Comparison of ENCODE assay signal across 12 mouse cellular contexts in the genomic region with DNA sequence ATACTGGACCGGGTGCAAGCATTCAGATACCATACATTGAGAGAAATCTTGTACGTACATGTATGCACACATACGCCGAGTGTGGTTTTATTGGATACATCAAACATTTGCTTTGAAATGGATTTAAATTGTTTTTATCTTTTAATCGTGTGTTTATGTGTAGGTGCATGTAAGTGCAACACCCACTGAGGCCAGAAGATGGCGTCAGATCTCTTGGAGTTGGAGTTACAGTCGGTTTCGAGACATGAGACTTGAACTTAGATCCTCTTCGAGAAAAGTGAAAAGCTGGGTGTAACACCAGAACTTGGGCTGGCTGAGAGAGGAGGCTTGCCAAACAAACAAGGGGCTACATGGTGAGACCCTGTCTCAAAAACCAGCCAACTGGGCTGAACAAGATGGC.
"Had no signal": no experiment of that assay in that cellular context is flagged by ENCODE, and none has a peak within 500 bp of the region (broad histone marks: within the 10 kb centered on the region; RNA-seq: fewer than 3 reads in every experiment).

No protein-coding gene starts in this region.

- H3K9me3 ChIP-seq: limb, embryonic 10.5 days; neural tube, embryonic 12.5 days; stomach, embryonic 15.5 days had no signal

- H3K27me3 ChIP-seq: liver, embryonic 12.5 days; neural tube, embryonic 12.5 days; stomach, embryonic 15.5 days had no signal

- H3K36me3 ChIP-seq: limb, embryonic 10.5 days; liver, embryonic 12.5 days; midbrain, embryonic 13.5 days; neural tube, embryonic 12.5 days; stomach, embryonic 15.5 days had no signal

- H3K4me2 ChIP-seq: liver, embryonic 12.5 days; midbrain, embryonic 13.5 days; neural tube, embryonic 12.5 days; stomach, embryonic 15.5 days had no signal

- ATAC-seq: liver, embryonic 12.5 days; midbrain, embryonic 13.5 days had no signal

- DNase-seq: kidney, adult 9 months; kidney, postnatal 10 days; kidney, postnatal 4 days; lung, postnatal 36 days; thymus, adult 2 months; thymus, postnatal 25 days had no signal

- H3K27ac ChIP-seq: left cerebral cortex, adult 2 months; limb, embryonic 10.5 days; liver, embryonic 12.5 days; midbrain, embryonic 13.5 days; neural tube, embryonic 12.5 days; stomach, embryonic 15.5 days had no signal

- H3K9ac ChIP-seq: liver, embryonic 12.5 days; midbrain, embryonic 13.5 days; neural tube, embryonic 12.5 days; stomach, embryonic 15.5 days had no signal

- H3K4me3 ChIP-seq: left cerebral cortex, adult 2 months; limb, embryonic 10.5 days; liver, embryonic 12.5 days; midbrain, embryonic 13.5 days; neural tube, embryonic 12.5 days; stomach, embryonic 15.5 days had no signal

- H3K4me1 ChIP-seq: limb, embryonic 10.5 days; liver, embryonic 12.5 days; midbrain, embryonic 13.5 days; neural tube, embryonic 12.5 days; stomach, embryonic 15.5 days had no signal
